Mouse (Mus musculus): Measurements from ENCODE around the gene Fermt1.

GRCm38 (mm10) chr2:132867521-132867920 lies 78.2 kb downstream of the Fermt1 start:
- TF ChIP-seq CTCF (conservative IDR thresholded peaks at IDR 0.05; ENCODE audit: insufficient read depth, insufficient read length, low read depth, low read length), result no peak
- no peak for TF ChIP-seq POLR2A (IDR thresholded peaks at IDR 0.05; ENCODE audit: low read depth, low read length)
